Mouse (Mus musculus): ENCODE data around the gene Bcl11a.
A peak's percentile ranks its signal among the peaks of the same experiment; 100 is the strongest.

Bcl11a gene

GRCm38 (mm10) chr11:24162056-24162455 is 84.2 kb downstream of the Bcl11a start:
- peak; percentile 57 for DNase-seq

DNA sequence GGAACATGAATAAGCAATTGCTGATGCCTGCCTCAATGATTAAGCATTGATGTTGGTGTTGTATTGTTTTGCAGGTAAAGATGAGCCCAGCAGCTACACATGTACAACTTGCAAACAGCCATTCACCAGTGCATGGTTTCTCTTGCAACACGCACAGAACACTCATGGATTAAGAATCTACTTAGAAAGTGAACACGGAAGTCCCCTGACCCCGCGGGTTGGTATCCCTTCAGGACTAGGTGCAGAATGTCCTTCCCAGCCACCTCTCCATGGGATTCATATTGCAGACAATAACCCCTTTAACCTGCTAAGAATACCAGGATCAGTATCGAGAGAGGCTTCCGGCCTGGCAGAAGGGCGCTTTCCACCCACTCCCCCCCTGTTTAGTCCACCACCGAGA is 85.2 kb downstream of the Bcl11a start:
- DNase-seq: no peak

DNA sequence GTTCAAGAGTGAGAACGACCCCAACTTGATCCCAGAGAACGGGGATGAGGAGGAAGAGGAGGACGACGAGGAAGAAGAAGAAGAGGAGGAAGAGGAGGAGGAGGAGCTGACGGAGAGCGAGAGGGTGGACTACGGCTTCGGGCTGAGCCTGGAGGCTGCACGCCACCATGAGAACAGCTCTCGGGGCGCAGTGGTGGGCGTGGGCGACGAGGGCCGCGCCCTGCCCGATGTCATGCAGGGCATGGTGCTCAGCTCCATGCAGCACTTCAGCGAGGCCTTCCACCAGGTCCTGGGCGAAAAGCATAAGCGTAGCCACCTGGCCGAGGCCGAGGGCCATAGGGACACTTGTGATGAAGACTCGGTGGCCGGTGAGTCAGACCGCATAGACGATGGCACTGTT is 86.2 kb downstream of the Bcl11a start:
- DNase-seq: no peak

DNA sequence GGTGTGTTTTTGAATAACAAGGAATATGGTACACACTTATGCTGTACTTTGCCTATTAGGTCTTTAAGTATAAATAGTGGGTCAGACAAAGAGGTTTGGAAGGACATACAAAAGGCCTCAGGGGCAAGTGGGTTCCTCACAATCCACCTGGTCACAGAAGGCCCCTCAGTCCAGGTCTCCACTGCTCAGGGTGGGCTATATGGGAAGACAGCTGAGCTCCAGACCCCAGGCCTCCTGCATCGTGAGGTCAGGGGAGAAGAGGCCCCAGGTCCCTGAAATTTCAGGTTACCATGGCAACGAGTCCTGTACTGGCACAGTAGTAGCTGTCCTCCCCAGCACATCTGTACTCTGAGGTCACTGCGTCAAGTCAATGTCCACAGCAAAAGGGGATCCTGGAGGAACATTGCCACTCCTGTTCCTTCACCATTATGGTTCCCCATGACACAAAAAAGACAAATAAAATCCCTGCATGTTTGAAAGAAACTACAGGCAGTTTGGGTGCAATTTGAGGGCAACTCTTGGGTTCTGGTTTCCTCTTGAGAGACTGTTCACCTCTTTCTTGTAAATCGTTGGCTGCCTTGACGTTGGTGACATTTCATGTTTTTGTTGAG is 93.9 kb downstream of the Bcl11a start:
- DNase-seq: no peak

GRCm38 (mm10) chr11:24172585-24172984 is 94.7 kb downstream of the Bcl11a start:
- no peak for DNase-seq

- no peak for DNase-seq
These were observed 96.4 kb downstream of the Bcl11a start for GRCm38 (mm10) chr11:24174161-24174792.

DNA sequence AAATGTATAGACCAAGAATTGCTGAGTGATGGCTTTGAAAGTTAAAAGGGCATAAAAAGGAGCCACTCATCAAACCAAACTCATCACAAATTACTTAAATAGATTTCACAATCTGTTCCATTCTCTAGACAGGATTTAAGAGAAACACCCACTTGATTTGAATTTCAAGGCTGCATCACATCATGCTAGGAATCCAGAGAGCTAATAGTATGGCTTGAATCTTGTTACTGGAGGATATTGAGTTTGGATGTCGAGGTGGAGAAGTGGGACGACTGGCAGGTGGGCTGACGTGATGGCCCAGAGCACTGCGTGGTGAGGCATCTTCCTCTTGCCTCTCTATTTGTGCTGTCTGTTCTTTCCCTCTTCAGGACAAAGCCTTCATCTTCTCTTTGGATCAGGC is 99.6 kb downstream of the Bcl11a start:
- DNase-seq: no peak

DNA sequence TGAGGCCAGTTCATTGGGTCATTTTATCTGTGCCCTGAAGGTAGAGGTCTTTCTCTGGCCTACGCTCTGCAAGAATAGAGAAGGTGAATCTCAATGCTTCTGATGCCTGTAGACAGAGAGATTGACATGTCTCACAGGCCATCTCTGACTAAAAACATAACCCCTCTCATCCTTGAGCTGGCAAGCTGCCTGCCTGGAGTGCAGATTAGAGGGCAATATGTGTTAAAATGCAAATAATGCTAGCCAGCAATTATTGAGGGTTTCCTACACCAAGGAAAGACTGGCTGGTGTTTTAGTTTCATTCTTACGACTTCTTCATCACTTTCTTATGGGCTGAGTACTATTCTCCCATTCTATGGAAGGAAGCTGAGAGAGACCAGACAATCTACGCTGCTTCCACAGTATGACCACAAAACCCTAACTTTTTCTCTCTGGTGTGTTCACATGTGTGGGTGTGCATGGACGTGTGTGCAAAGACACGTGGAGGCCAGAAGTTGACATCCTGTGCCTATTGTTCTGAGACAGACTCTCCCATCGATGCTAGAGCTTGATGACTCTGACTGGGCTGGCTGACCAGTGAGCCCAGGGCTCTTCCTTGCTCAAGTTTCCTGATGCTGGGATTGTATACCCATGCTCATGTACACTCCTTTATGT is 101.1 kb downstream of the Bcl11a start:
- no peak for DNase-seq

GRCm38 (mm10) chr11:24180040-24180439 is 102.2 kb downstream of the Bcl11a start:
- DNase-seq: peak; percentile 56

- DNase-seq: no peak
These were observed 105.6 kb downstream of the Bcl11a start for GRCm38 (mm10) chr11:24183501-24183900.

DNA sequence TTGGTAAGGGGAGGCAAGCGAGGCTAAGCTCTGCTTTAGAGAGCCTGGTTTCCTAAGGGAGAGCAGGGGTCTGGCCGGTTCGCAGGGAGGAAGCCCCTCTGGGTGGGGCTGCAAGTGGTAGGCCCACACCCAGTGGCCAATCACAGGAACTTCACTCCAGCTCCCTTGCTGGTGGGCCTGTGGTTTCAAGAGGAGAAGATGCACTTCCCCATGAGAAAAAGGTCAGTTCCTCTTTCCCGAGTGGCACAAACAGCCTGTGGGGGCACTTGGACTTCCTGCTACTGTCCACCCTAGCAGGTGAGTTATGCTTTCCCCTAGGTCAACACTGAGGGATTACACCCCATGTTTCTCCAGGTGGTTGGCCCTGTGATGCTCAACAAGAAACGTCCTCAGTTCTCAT is 107.1 kb downstream of the Bcl11a start:
- DNase-seq: no peak

GRCm38 (mm10) chr11:24190411-24190810 is 112.6 kb downstream of the Bcl11a start:
- no peak for DNase-seq

DNA sequence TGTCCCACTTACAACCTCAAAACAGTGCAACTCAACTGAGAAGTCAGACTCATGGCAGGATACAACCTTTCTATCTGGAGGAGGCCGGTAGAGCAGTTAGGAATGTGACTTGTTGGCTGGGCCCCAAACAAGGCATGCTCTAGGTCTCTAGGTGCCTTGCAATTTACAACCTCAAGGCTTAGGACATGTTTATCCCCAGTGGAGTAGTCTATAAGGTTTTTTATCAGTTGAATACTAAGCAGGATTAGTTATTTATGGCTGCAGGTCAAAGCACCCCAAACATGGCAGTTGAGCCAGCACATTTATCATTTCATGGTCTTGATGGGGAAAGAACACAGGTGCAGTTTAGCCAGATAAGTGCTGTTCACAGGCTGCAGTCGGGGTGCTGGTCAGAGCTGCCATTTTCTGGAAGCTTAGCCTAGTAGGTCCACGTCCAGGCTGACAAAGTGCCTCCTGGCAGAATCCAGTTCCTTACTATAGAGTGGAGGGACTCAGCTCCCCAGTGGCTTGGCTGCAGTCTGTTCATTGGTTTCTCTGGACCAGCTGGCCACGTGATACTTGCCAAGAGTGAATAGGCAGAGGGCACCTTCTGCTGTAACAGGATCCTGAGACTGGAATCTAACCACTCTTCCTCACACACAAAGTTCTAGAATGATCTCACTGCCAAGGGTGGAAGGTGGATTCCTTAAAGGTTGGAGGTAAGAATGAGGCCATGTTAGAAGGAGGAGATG is 118.8 kb downstream of the Bcl11a start:
- DNase-seq: no peak

DNA sequence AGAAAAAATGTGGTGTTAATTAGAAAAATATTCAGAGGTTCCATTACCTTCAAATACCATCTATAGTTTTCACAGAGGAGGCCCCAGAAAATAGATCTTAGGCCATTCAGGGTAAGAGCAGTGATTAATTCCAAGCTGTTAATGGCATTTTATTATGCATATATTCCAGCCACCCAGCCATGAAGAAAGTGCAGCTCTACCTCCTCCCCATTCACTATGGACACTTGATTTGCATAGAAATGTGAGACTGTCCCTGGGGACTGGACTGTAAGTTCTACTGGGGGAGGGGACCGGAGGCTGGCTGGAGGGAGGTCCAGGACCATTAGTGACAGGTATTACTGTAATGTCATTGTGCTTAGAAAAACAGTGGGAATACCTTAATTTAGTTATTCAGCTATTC is 119.6 kb downstream of the Bcl11a start:
- DNase-seq: no peak

GRCm38 (mm10) chr11:24199560-24199959 is 121.7 kb downstream of the Bcl11a start:
- DNase-seq: no peak

DNA sequence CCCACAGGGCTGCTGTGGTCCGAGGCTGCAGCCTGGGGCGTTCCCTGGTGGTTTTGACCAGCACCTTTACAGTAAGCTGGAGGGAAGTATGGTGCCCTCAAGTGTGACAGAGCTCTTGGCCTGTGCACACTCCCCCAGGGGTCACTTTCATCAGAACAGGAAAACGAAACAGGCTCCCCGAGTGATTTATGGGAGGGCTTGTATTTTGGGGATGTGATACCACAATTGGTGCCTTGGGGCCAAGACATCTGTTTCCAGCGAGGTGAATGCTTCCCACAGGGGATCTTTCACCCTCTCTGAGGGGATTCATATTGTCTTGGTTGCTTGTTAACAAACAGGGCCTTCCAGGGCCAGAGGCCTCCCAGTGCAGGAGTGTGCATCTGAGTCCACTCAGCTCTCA is 122.5 kb downstream of the Bcl11a start:
- DNase-seq: no peak

- DNase-seq: no peak
These were observed 123.4 kb downstream of the Bcl11a start for GRCm38 (mm10) chr11:24201223-24201622.

DNA sequence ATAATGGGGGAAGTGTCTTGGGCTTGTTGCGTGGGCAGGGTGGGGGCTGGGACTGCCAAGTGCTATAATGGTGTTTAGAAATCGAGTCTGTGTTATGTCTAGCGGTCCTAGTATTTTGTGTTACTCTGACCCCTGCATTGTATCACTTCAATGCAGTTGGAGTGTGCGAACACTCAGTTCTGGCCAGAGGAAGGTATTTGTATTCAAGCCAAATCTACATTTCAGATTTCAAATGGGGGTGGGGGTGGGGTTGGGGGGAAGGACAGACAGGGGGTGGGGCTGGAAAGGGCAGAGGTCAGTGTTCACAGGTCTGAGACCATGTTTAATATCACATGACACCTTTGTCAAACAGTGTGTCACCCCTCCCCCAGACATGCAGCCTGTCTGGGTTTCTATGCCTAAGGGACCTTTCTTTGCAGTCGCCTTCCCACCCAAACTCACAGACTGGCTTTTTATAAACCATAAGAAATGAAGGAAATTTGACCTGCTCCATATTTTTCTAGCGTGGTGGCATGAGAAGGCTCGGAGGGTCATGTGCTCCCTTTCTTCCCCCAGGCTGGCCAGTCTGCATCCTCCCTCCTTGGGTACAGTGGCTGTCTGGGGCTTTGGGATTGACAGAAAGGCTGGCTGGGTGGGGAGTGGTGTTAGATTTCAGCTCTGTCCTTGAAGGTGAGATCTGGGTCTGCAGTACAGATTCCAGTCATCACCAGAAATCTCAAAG is 124.9 kb downstream of the Bcl11a start:
- no peak for DNase-seq

DNA sequence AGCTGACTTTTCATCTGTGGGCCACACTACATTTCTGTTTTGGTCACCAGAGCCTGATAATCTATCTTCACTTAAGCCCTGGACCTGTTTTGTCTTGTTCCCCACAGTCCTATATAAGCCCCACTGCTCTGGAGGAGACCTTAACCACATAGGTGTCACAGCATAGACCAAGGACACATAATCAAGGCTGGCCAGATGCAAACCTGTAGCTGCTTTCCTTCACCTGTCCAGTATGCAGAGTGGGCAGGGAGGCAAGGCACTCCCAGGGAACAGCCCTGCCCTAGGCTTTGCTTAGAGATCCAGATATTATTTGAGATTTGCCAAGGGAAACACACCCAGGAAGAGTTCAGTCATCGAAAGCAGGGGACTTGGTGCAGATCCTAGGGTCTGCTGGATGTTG is 125.6 kb downstream of the Bcl11a start:
- DNase-seq: no peak

- no peak for DNase-seq
These were observed 131.1 kb downstream of the Bcl11a start for GRCm38 (mm10) chr11:24208951-24209351.

GRCm38 (mm10) chr11:24214509-24215134 is 136.8 kb downstream of the Bcl11a start:
- no peak for DNase-seq

GRCm38 (mm10) chr11:24217741-24218333 is 140.0 kb downstream of the Bcl11a start:
- no peak for DNase-seq
